Mouse (Mus musculus) monocyte, adult 5-6 weeks (primary cell): Measurements from ENCODE around the gene Nadk2. TPM values are rescaled to one million over a fixed set of nuclear protein-coding genes. Genes with fewer than 3 reads are reported as not detected.

Experiments used
- ATAC-seq: fragments of 153-309, 156-312 bp; replicated peaks from 2 replicates; pipeline ENCODE4 v1.8.0; 2017; ENCODE audit warnings: mild to moderate bottlenecking; ENCODE audit not compliant: low TSS enrichment, insufficient number of reproducible peaks, severe bottlenecking, poor library complexity, low FRiP score
- total RNA-seq: library from RNA; stranded (forward); fragments of 200-1000, 200-491, 200-594 nt; gene quantifications from 3 replicates; pipeline ENCODE4 v1.2.3, GENCODE M21; 2017

Gene Nadk2
- total RNA-seq, 1 experiment from 2014 or later: 32.9 TPM

DNA sequence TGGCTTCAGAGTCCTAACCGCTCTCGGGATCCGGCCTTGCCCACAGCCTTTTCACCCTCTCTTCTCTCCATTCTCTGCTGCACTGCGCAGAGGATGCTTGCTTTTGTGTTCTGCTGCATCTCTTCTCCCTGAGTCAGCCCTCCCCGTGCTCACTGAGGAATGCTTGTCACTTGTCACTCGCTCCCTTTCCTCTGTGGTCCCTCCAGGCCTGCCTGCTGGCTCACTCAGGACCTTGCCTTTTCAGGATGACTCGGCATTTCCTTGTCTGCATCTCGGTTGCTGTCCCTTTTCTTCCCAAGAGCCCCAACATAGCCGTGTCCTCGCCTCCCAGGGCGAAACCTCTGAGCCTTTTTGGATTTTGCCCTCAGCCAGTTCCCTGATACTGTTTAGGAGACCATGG, 15.8 kb downstream of the Nadk2 start:
- ATAC-seq: no peak

DNA sequence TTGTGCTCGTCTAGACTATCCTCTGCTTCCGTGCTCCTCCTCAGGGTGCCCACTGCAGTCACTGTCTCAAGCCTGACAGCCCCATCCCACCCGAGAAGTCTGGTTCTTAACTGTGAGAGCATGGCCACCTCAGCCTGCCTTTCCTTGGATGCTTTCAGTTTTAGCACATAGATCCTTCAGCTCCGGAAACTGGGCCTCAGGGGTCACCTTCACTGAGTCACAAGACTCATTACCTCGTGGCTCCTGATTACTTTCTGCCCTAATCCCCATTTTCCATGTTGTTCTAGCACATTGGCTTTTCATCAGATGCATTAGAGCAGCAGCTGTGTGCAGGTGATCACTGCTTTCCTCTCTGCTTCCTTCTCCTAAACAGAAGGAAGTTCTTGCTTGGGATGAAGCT, 16.4 kb downstream of the Nadk2 start:
- no peak for ATAC-seq

DNA sequence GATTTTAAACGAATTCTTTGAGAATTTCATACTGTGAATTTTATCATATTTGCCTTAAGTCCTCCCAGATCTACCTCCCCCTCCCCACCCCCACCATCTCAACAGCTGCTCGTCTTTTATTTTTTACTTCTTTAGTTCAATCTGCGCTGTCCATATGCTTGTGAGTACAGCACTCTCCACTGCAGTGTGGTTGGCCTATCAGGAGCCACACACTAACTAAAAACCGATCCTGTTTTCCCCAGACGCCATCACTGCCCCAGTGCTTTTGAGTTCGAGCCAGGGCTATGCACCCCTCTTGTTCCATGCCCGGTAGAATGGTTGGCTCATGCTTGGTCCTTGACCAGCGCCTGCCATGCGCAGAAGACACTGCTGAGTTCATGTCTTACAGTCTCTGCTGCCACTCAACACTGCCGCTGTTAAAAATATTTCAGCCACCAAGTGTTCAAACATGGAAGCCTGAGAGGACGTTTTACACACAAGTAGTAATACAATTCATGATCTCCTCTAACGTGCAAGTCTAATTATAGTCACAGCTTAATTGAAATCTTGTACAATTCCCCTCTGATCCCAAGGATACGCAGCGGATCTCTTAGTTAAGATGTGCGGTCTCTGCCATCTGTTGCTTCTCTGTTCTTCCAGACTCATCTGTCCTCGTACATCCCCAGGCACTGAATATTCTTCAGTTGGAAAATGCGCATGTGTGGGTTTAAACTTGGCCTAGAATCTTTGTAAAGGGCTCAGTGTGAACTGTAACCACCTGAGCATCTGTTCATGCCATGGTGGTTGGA, 17.0 kb downstream of the Nadk2 start:
- ATAC-seq: no peak

DNA sequence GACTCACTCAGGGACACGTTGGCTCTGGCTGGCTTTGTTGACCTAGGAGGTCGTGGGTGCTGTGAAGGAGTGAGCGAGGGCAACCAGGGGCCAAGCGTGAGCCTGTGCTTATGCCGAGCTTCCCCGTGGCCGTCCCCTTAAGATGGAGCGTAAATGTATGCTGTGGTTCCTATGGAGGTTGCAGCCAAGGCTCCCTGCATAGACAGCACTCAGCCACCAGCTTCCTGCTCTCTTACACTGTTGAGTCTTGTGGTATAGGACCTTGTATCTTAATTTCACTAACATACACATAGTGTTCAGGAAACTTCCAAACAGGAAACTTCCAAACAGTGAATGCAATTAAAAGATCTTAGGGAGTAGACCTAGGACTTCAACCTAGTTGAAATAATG, 17.6 kb downstream of the Nadk2 start:
- no peak for ATAC-seq

DNA sequence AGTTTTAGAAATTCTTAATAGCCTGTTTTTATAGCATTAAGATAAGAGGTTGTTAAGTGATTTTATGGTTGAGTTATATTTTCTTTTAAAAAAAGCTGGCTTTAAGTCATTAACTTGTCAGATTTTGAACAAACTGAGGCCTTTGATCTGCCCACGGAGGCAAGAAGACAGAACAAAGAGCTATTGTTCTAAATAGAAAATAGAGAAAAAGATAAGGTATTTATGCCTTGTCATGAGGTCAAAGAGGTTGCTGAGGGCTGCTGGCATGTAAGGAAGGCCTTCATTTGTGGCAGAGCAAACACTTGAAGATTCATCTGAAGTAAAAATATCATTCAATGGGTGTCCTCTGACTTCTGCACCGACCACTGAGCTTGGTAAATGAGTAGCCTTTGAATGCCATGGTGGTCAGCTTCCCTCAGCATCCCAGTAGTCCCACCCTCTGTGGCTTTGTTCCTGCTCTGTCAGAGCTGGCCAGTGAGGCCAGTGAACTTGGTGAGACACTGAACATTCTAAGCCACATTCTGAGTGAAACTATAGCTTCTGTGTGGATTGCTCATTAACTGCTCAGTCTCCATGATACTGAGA, 18.2 kb downstream of the Nadk2 start:
- no peak for ATAC-seq

DNA sequence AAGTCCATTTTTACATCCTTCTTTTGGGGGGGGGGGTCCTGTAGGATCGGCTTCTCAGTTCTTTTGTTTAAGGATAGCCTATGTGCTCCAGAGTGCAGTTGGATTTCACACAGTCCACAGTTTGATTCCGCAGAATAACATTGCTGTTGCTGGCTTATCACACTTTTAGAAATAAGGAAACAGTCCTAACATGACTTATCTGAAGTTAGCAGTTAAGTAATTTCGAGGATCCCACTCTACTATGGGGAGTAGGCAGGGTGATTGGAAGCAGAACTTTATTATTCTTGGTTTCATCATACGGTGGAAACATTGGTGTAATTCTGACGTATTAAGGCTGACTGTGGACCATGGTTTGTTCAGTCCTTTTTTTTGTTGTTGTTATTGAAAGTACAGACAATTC, 19.6 kb downstream of the Nadk2 start:
- no peak for ATAC-seq

DNA sequence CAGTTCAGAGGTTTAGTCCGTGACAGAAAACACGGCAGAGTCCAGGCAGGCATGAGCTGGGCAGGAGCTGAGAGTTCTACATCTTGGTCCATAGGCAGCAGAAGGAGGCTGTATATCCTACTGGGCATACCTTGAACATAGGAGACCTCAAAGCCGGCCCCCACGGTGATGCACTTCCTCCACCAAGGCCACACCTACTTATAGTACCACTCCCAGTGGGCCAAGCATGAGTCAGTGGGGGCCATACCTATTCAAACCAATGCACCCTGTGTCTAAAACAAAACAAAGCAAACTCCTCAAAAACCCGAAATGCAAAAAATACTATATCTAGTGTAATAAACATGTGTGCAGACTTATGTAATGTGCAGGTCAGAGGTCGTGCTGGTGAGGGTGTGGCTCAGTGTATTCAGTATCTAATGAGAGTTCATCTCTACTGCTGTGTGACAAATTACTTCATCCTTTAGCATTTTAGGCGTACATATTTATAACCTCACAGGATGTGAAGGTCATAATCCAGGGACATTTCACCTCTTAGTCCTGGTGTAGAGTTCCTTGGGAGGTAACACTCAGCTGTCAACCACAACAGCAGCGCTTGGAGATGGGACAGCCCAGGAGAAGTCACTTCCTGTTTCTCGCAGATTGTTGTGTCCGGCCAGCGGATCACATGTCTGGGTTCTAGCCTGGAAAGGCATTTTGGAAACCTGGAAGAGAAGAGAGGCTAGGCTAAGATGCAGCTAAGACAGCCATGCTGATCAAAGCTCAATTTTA, 22.7 kb downstream of the Nadk2 start:
- no peak for ATAC-seq

DNA sequence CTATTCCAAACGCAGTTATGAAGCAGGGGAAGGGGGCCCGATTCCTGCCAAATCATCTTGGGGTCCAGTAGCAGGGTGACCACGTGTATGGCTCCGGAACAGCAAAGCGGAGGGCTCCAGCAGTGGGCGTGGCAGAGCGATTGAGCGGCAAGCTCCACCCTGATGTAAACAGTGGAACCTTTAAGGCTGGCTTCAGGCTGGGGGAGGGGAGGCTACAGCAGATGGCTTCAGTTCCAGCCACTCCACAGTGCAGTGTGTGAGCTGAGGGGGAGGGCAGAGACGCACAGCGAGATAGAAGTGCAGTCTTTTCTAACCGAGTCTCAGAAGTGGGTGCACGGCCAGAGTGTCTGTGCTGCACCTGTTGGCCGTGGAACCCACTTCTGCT, 23.3 kb downstream of the Nadk2 start:
- no peak for ATAC-seq

DNA sequence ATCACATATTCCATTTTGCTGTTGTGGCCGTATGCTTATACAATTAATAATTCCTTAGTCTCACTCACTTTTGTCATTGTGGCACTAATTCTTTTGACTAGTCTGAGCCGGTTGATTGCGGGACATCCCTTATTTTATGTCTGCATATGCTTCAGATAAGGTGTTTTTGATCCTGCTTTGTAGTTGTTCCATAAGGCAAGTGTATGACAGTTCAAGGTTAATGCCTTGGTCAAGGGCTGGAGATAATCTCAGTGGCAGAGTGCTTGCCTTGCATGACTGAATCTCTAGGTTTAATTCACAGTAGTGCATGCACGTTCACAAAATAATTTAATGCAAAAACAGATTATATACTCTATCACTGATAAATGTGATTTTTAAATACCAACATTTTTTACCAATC, 25.8 kb downstream of the Nadk2 start:
- ATAC-seq: no peak

DNA sequence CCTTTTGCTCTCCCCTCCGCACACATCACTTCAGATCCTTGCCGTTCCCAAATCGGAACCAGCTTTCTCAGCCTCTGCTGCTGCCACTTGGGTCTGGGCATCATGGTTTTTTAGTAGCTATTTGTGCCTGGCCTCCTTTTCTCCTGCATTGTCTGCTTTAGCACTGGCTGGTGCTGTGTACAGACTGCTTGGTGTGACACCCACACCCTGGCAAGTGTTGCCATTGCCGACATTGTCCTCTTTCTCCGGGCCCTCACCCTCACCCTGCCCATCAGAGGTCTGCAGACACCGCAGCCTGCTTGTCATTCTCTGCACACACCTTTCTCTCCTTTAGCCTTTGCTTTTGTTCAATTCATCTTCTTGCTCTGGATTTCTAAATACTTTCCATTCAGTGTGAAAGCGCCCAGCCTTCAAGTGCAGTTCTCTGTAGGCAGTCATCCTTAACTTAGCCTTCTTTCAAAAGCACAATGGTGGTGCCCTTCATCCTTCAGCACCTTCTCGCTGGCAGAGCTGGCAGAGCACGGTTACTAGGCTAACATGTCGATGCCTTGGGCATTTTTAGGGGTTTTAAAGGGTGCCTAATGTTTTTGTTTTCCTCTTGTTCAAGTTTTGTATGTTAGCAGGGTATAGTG, 29.5 kb downstream of the Nadk2 start:
- ATAC-seq: no peak

DNA sequence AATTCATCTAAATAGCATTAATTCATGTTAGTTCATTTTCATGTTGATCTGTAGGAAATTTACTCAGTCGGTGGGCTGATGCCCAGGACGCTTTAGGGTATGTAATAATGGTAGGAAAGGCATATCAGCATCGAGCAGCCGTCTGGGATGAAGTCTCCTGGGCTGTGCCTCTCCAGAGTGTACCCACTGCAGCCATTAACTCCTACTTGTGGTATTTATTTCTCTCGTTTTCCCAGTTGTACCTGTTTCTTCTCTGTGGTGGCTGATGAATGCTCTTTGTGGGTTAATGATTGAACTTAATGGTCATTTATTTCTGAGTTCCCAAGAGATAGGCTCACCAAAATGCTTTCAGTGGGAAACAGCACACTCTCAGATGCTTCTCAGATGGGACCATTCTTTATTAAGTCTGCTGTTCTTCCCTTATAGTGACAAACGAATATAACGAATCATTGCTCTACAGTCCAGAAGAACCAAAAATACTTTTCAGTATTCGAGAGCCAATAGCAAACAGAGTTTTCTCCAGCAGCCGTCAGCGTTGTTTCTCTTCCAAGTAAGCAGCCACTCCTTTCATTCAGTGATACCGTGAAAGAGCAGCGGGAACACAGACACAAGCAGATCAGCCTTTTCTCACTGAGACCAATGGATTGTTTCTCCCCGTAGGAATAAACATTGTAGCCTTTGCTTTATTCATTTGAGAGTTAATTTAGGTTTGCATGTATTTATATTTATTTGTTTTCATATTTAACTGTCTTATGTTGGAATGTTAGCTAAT, 35.4 kb downstream of the Nadk2 start:
- ATAC-seq: no peak

DNA sequence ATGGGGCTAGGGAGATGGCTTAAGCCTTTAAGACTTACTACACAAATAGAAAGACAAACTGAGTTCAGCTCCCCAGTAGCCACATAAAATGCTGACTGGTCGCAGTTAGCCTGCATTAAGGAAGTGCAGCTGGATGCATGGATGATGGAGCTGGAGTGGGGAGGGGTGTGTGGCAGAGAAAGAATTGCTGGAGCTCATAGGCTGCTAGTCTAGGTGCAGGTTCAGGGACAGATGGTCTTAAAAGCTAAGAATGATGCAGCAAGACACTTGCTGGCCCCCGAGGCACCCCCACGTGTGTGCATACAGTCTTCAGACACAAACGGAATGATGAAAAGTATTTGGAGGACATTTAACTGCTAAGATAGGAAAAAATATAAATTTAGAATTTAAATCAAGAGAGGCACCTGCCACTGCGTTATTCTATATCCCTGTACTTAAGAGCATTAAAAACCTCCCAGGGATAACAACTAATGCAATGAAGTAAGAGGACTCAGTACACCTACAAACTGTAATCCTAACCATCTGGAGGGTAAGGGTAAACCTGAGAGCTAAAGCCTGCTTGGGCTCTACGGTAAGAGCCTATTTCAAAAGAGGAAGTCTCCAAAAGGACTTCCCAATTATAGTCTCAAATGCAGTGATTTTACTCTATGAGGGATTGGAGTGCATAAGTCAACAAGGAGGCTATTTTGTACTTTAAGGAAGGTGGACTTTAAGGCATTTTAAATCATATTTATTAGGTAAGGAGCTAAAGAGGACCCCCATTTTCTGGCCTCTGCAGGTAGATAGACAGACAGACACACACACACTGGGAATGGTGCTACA, 39.7 kb downstream of the Nadk2 start:
- no peak for ATAC-seq

DNA sequence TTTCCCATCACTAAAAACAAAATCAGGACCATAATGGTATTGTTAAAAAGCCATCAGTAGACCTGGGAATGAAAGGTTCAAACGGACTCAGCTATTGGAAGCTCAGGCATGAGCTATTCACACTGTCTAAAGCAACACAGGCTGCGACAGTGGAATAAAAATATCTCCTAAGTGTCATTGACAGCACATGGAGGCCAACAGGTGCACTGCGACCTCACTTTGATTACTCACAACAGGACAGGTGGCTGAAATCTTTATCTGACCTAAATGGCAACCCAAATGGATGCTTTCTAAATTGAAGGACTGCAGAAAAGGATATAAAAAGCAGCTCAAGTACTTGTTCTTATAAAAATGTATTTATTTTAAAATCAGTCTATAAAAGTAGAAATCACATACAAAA, 40.6 kb downstream of the Nadk2 start:
- no peak for ATAC-seq

DNA sequence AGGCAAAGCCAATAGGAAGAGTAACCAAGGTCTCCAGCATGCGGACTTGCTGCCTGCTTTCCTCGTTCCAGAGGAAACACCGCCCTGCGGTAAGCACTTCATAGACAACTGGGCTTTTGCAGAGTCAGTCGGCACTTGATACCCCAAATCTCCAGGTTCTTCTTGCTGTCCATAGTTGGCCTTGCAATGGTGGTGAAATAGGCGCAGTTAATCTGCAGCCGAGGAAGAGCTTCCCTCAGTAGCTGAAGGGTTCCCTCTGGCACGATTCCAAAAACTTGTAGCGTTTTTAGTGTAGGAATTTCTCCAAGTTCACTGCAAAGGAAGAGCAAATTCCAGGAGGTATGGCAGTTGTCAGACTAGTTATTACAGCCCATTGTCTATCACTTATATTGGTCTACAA, 42.5 kb downstream of the Nadk2 start:
- ATAC-seq: no peak

DNA sequence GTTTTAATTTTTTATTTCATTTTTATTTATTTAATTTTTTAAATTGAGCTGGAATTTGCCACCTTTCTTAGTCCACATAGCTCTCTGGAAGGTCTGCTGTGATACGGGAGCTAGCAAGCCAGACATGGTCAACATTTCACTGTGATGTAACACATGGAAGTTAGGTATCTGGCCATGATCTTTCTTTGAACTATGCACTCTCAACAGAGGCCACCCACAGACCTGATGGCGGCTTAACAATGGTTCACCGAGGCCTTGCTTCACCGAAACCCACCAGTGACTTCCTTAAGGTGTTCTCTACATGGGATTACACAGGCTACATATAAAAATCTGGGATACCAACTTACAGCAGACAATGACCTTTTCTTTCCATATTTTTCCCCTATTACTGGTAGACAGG, 43.1 kb downstream of the Nadk2 start:
- no peak for ATAC-seq

DNA sequence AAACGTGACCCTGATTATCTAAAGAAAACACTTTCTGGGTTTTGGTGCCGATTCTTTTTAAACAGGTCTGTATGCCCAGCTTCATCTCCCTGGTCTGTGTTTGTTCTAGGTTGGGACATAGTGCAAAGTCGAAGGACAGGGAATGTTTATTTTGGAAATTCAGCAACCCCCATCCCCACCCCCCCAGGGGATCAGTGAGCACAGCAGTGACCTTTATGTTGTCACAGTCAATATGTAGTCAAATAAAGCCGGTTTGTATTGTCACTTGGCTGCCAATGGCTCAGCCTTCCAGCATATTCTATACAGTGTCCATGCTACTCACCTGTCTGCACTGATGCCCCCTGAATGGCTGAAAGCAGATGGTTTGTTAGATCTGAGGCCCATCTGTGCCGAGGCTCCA, 43.5 kb downstream of the Nadk2 start:
- no peak for ATAC-seq

DNA sequence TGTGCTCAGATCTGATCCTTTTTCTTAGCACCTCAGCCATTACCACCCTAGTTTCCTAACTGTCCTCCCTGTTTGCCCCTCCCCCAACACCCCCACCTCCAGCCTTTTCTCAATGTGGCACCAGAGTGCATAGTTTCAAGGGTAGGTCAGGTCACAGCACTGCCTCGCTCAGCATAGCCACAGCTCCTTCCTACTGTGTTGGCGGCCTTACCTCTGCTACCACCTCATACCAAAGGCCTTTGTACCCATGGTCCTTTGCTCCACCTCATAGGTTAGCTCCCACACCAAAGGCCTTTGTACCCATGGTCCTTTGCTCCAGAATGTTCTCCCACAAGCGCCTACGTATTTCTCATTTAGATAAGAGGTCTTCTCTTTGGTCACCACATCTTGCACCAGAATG, 47.8 kb downstream of the Nadk2 start:
- no peak for ATAC-seq

DNA sequence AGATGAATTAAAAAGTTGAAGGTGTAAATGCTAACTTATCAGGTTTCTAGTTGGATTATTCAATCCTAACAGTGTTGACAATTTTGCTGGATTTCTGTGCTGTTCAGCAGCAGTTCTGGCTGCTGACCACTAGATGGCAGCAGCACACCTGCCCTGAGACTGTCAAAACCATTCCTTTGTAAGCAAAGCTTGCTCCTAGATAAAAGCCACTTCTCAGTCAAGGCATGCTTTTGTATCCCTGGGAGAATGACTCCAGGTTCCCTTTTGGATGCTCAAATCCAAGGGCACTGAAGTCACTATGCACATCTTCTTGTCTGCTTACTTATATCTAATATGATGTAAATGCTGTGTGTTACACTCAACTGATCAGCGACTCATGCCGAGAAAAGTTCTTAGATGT, 49.0 kb downstream of the Nadk2 start:
- ATAC-seq: 0 out of 2 replicates have a peak, but pooled peaks have one; percentile 56
